Mouse (Mus musculus) left cerebral cortex, postnatal 14 days (tissue): ENCODE results near the gene Hira. TPM values are rescaled to one million over a fixed set of nuclear protein-coding genes. Genes with fewer than 3 reads are reported as not detected.
"Not testable (repeated sequence)": the region's sequence is repeated elsewhere in the genome, so short reads cannot be mapped to it uniquely, and the experiment has no call there.

Experiments
- DNase-seq, 2 experiments: peaks; one replicate each; pipeline ENCODE4 v3.0.0; 2021 to 2022; ENCODE audit warnings: low spot score in 2 of 2, mixed read lengths in 1 of 2
- intact Hi-C: fragments of 180-260 bp; cut with DNase I; formaldehyde crosslinking; loops from one replicate; pipeline ENCODE4 v1.15.1; 2025
- total RNA-seq, 2 experiments: library from RNA; stranded (reverse); gene quantifications; 2 replicates each; pipeline ENCODE4 v1.2.3; 2021

Gene Hira
- total RNA-seq, 2 experiments from 2014 or later = 74.4 to 86.5 TPM

DNA sequence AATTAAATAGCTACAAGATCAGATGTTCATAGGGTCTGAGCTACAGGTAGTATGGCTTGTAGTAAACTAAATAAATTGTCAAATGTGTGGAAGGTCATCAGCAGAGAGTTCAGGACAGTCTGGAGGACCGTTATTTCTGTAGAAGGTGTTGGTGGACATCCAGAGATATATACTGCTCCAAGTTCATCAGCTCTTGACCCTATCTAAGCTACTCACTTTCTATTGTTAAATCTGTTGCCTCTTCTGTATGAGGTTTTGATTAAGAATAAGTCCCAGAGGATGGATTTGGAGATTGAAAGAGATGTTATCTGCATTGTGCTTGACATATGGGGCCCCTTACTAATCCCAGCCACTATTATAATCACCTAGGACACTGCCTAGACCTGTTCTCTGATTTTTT, 129.9 kb downstream of the Hira start:
- no peak for DNase-seq
- intact Hi-C loops = no loop called here

GRCm38 (mm10) chr16:19007186-19007591, 130.4 kb downstream of the Hira start:
- DNase-seq, intact Hi-C loops: not testable (repeated sequence)

DNA sequence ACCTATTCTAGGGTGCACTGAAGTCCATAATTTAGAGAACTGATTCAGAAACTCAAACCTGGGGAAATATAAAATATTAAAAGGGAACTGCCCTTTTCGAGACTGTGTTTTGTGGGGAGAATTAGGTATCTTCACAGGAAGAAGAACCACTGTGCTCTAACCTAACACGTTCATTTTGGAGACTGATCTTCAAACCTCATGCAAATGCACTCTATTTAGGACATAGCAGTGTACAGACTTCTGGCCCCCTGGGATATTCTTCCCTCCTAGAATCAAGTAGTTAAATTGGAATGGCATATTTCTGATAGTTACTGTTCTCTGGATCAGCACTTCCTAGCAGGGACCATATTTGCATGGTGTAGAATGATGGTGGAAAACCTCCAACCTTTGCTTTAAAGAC, 133.9 kb downstream of the Hira start:
- no peak for DNase-seq
- intact Hi-C loops = no loop called here

DNA sequence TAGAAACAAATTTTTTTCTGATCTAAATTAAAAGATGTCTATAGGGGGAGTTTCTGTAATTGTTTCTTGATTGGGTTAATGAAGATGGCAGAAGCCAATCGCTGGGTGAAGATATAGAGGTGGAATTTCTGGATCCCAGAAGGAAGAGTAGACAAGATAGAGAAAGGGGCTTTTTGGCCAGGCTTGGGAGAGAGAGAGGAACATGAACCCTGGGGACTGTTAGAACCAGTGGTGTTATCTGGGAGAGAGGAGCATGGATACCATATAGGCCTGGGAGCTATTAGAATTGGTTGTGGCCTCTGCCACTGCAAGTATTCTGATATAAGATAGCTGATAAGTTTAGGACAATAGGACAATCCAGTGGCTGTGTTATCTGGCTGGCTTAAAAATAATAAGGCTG, 136.7 kb downstream of the Hira start:
- no peak for DNase-seq
- intact Hi-C loops = no loop called here

GRCm38 (mm10) chr16:19014650-19015049, 137.8 kb downstream of the Hira start:
- intact Hi-C loops = no loop called here
- DNase-seq = no peak

Other genes starting within 250 kb of the Hira start
- gene Sept5, start 247.1 kb upstream of the Hira start, total RNA-seq = 100 to 1,000 TPM; 866 to 932 TPM
- gene Cldn5, start 100.2 kb upstream of the Hira start, total RNA-seq = 10 to 100 TPM; 83.4 to 85.2 TPM
- 10 to 100 TPM; 85.0 to 94.4 TPM for gene Ufd1, start 65.3 kb upstream of the Hira start, total RNA-seq
- gene Cdc45, start 65.0 kb upstream of the Hira start, total RNA-seq = 1 to 10 TPM; 2.7 to 3.1 TPM
- gene 2510002D24Rik, start 40.5 kb upstream of the Hira start, total RNA-seq = 10 to 100 TPM; 22.1 to 26.4 TPM
- gene Gm28539, start 40.5 kb upstream of the Hira start, total RNA-seq = 1 to 10 TPM; 3.3 to 7.7 TPM
- 10 to 100 TPM; 28.9 to 43.8 TPM for gene Mrpl40, start 175 bp upstream of the Hira start, total RNA-seq